Mouse (Mus musculus): Measurements from ENCODE around the gene Itk.

DNA sequence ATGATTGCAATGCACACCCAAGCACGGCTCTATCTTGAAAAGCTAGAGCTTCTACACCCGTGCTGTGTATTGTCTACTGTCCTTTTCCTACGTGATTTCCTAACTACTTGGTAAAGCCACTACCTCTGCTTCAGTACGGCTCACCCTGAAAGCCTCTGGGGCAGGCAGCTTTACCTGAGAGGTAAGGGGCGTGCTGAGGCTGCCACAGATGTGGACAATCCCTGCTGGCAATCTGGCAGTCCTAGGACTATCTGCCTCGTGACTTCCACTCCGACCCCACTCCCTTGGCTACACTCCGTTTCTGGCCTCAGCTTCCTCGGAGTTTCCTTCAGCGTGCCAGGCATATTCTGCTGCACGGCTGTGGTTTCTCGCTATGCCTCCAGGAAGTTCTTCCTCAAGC, 12.2 kb upstream of the Itk start:
- TF ChIP-seq POLR2A (IDR thresholded peaks at IDR 0.05; ENCODE audit: borderline replicate concordance, low read depth, low read length) (no peak), CTCF (IDR thresholded peaks at IDR 0.05; ENCODE audit: low read depth, low read length) (no peak)

All from bone marrow macrophage, adult 2 months (primary cell).